Mouse (Mus musculus): ENCODE measurements around the gene Olfr91. TPM values are rescaled to one million over a fixed set of nuclear protein-coding genes. Genes with fewer than 3 reads are reported as not detected.

The Olfr91 gene
- polyA plus RNA-seq, 1 experiment from 2014 or later: not detected

DNA sequence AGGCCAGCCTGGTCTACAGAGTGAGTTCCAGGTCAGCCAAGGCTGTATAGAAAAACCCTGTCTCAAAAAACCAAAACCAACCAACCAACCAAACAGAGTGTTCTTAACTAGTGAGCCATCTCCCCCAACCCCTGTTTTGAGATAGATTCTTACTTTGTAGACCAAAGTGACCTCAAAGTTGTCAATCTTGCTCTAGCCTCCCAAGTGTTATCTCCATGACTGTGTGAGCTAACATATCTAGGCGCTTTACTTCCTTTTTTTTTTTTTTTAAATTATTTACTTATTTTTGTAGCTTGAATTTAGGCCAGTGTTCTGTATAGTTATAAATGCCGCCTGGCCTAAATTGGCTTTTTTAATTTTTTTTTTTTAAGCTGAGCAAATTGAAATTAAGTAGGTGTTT is 32.1 kb downstream of the Olfr91 start:
- ATAC-seq (ENCODE audit: low FRiP score) (no peak), DNase-seq (ENCODE audit: low spot score) (no peak)
- H3K36me3 ChIP-seq (replicated peaks; ENCODE audit: control insufficient read depth, insufficient read depth): peaks cover 100% of the 10 kb centered on the region
- H3K9ac ChIP-seq: no peak overlapping the region
- H3K4me2 ChIP-seq (replicated peaks): no peak overlapping the region
- H3K4me3 ChIP-seq (replicated peaks; ENCODE audit: low read length): no peak overlapping the region
- H3K27ac ChIP-seq: no peak overlapping the region
- H3K27me3 ChIP-seq (ENCODE audit: control insufficient read depth, insufficient read depth, low read length): no peaks in the 10 kb centered on the region
- H3K4me1 ChIP-seq (replicated peaks; ENCODE audit: control insufficient read depth, insufficient read depth, low read length): no peaks in the 10 kb centered on the region
- no peaks in the 10 kb centered on the region for H3K9me3 ChIP-seq (ENCODE audit: control insufficient read depth, low read length)
- WGBS: 96% methylated on average over 2 of the region's 2 CpGs

- 73% methylated on average over 11 of the region's 11 CpGs for WGBS
- no peaks in the 10 kb centered on the region for H3K4me1 ChIP-seq (replicated peaks; ENCODE audit: control insufficient read depth, insufficient read depth, low read length)
- DNase-seq (ENCODE audit: low spot score): no peak
- H3K4me2 ChIP-seq (replicated peaks): no peak overlapping the region
- no peak for ATAC-seq (ENCODE audit: low FRiP score)
- no peaks in the 10 kb centered on the region for H3K27me3 ChIP-seq (ENCODE audit: control insufficient read depth, insufficient read depth, low read length)
- H3K36me3 ChIP-seq (replicated peaks; ENCODE audit: control insufficient read depth, insufficient read depth): peaks cover 100% of the 10 kb centered on the region
- no peak overlapping the region for H3K9ac ChIP-seq
- no peak overlapping the region for H3K4me3 ChIP-seq (replicated peaks; ENCODE audit: low read length)
- H3K9me3 ChIP-seq (ENCODE audit: control insufficient read depth, low read length): no peaks in the 10 kb centered on the region
- no peak overlapping the region for H3K27ac ChIP-seq
Measured at GRCm38 (mm10) chr17:37063686-37064495, 34.2 kb downstream of the Olfr91 start.

GRCm38 (mm10) chr17:37063063-37063462 is 35.0 kb downstream of the Olfr91 start:
- Histone ChIP-seq H3K27ac (no peak overlapping the region), H3K9ac (no peak overlapping the region)

DNA sequence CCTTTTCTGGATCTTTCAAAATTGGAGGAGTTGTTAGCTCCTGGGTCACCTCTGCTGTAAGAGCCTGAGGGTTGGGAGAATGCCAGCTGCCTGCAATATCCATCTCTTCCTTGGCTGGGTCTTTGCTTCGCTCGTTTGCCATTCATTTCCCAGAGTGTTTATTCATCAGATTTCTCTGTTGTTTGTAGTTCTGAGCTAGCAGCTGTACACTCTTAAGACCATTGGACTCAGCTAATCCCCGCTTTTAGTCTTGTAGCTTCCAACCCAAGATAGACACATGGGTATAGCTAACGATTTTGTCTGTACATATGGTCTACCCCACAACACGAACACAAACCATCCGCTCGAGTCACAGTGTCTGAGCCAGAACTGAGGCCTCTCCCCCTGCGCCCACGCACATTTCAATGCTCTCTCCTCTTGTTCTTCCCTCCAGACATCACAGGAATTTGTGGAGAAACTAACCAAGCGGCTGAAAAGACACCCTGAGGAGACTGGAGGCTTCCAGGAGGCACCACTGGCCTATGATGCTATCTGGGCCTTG is 35.9 kb downstream of the Olfr91 start:
- Histone ChIP-seq H3K27me3 (ENCODE audit: control insufficient read depth, insufficient read depth, low read length) (no peaks in the 10 kb centered on the region), H3K27ac (no peak overlapping the region), H3K4me1 (replicated peaks; ENCODE audit: control insufficient read depth, insufficient read depth, low read length) (no peaks in the 10 kb centered on the region), H3K36me3 (replicated peaks; ENCODE audit: control insufficient read depth, insufficient read depth) (peaks cover 99% of the 10 kb centered on the region), H3K4me3 (replicated peaks; ENCODE audit: low read length) (no peak overlapping the region), H3K4me2 (replicated peaks) (no peak overlapping the region), H3K9ac (no peak overlapping the region), H3K9me3 (ENCODE audit: control insufficient read depth, low read length) (no peaks in the 10 kb centered on the region)
- ATAC-seq (ENCODE audit: low FRiP score) (no peak), DNase-seq (ENCODE audit: low spot score) (no peak)
- WGBS: 90% methylated on average over 10 of the region's 10 CpGs

More at GRCm38 (mm10) chr17:37063063-37063462, 35.0 kb downstream of the Olfr91 start:
- Histone ChIP-seq H3K4me3 (replicated peaks; ENCODE audit: low read length) (no peak overlapping the region), H3K4me1 (replicated peaks; ENCODE audit: control insufficient read depth, insufficient read depth, low read length) (no peaks in the 10 kb centered on the region), H3K4me2 (replicated peaks) (no peak overlapping the region), H3K27me3 (ENCODE audit: control insufficient read depth, insufficient read depth, low read length) (no peaks in the 10 kb centered on the region), H3K36me3 (replicated peaks; ENCODE audit: control insufficient read depth, insufficient read depth) (peaks cover 100% of the 10 kb centered on the region), H3K9me3 (ENCODE audit: control insufficient read depth, low read length) (no peaks in the 10 kb centered on the region)
- 72% methylated on average over 10 of the region's 10 CpGs for WGBS
- ATAC-seq (ENCODE audit: low FRiP score): no peak
- no peak for DNase-seq (ENCODE audit: low spot score)

DNA sequence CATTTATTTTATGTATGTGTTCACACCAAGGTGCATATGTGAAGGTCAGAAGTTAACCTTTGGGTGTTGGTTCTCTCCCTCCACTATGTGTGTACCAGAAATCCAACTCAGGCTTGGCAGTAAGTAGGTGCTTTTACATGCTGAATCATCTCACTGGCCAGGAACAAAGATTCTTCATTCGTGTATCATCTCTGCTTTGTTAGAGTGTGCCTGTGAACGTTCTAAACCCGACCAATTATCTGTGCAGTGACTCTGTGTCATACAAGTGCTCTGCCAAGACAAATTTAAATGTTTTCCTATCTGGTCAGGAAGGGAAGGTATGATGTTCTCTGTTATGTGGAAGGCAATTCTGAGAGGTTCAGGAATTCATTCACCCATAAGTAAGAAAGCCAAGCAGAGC is 36.6 kb downstream of the Olfr91 start:
- H3K27ac ChIP-seq: no peak overlapping the region
- H3K4me1 ChIP-seq (replicated peaks; ENCODE audit: control insufficient read depth, insufficient read depth, low read length): 0 out of 2 replicates have a peak, but pooled peaks cover 4% of the 10 kb centered on the region
- no peak overlapping the region for H3K4me3 ChIP-seq (replicated peaks; ENCODE audit: low read length)
- no peaks in the 10 kb centered on the region for H3K27me3 ChIP-seq (ENCODE audit: control insufficient read depth, insufficient read depth, low read length)
- H3K36me3 ChIP-seq (replicated peaks; ENCODE audit: control insufficient read depth, insufficient read depth): peaks cover 99% of the 10 kb centered on the region
- 66% methylated on average over 3 of the region's 3 CpGs for WGBS
- H3K4me2 ChIP-seq (replicated peaks): no peak overlapping the region
- ATAC-seq (ENCODE audit: low FRiP score): no peak
- no peak for DNase-seq (ENCODE audit: low spot score)
- H3K9me3 ChIP-seq (ENCODE audit: control insufficient read depth, low read length): no peaks in the 10 kb centered on the region
- H3K9ac ChIP-seq: no peak overlapping the region

DNA sequence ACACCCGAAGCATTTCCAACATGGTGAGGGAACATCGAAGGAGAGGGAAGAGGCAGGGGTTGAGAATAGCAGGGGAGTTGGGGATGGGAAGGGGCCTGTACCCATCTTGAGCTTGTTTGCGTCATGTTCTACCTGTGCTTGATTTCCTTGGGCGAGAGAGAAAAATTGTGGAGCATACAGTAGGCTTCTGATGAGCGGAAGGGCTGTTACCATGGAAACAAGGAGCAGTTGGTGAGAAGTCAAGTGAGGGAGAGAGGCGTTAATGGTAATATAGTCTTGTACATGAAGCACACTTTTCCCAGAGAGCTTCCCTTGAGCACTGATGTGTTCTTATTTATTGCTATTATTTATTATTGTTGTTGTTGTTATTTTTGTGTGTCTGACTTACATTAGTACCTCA is 41.1 kb downstream of the Olfr91 start:
- Histone ChIP-seq H3K9me3 (ENCODE audit: control insufficient read depth, low read length) (no peaks in the 10 kb centered on the region), H3K9ac (no peak overlapping the region), H3K27ac (no peak overlapping the region), H3K4me2 (replicated peaks) (no peak overlapping the region), H3K36me3 (replicated peaks; ENCODE audit: control insufficient read depth, insufficient read depth) (peaks cover 88% of the 10 kb centered on the region), H3K27me3 (ENCODE audit: control insufficient read depth, insufficient read depth, low read length) (no peaks in the 10 kb centered on the region), H3K4me3 (replicated peaks; ENCODE audit: low read length) (no peak overlapping the region), H3K4me1 (replicated peaks; ENCODE audit: control insufficient read depth, insufficient read depth, low read length) (peaks cover 11% of the 10 kb centered on the region)
- ATAC-seq (ENCODE audit: low FRiP score) (no peak), DNase-seq (ENCODE audit: low spot score) (no peak)
- WGBS: 66% methylated on average over 6 of the region's 6 CpGs

DNA sequence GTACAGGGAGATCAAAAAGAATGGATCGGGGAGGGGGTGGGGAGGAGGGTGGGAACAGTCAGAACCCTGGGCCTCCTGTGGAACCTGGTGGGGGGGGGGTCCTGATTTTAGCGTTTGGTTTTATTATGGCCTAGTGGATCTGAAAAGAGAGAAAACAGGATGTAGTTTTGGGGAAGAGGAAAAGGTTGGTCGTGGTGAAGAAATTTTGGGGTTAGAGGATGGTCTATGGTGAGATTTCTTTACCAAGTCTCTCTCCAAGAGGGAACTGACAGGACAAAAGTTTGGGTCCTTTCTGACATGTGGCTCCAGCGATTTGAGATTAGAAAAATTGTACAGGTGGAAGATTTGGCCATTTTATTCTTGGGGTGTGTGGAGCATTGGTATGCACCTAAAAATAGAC is 46.3 kb downstream of the Olfr91 start:
- WGBS: 57% methylated on average over 4 of the region's 4 CpGs
- no peak for ATAC-seq (ENCODE audit: low FRiP score)
- Histone ChIP-seq H3K4me3 (replicated peaks; ENCODE audit: low read length) (peak overlapping the region; percentile 96), H3K27me3 (ENCODE audit: control insufficient read depth, insufficient read depth, low read length) (no peaks in the 10 kb centered on the region), H3K4me2 (replicated peaks) (peak overlapping the region; percentile 89), H3K27ac (no peak overlapping the region), H3K4me1 (replicated peaks; ENCODE audit: control insufficient read depth, insufficient read depth, low read length) (peaks cover 49% of the 10 kb centered on the region), H3K9ac (peak overlapping the region; percentile 87), H3K9me3 (ENCODE audit: control insufficient read depth, low read length) (no peaks in the 10 kb centered on the region), H3K36me3 (replicated peaks; ENCODE audit: control insufficient read depth, insufficient read depth) (peaks cover 37% of the 10 kb centered on the region)
- DNase-seq (ENCODE audit: low spot score): no peak

GRCm38 (mm10) chr17:37050876-37051275 is 47.2 kb downstream of the Olfr91 start:
- under 1% methylated on average over 27 of the region's 27 CpGs for WGBS
- Histone ChIP-seq H3K36me3 (replicated peaks; ENCODE audit: control insufficient read depth, insufficient read depth) (peaks cover 28% of the 10 kb centered on the region), H3K27me3 (ENCODE audit: control insufficient read depth, insufficient read depth, low read length) (no peaks in the 10 kb centered on the region), H3K9ac (peak overlapping the region; percentile 87), H3K4me2 (replicated peaks) (peak overlapping the region; percentile 89), H3K9me3 (ENCODE audit: control insufficient read depth, low read length) (no peaks in the 10 kb centered on the region), H3K4me3 (replicated peaks; ENCODE audit: low read length) (peak overlapping the region; percentile 96), H3K4me1 (replicated peaks; ENCODE audit: control insufficient read depth, insufficient read depth, low read length) (peaks cover 48% of the 10 kb centered on the region), H3K27ac (peak overlapping the region; percentile 85)
- peak; percentile 9 for ATAC-seq (ENCODE audit: low FRiP score)
- no peak for DNase-seq (ENCODE audit: low spot score)

GRCm38 (mm10) chr17:37050399-37050798 is 47.7 kb downstream of the Olfr91 start:
- Histone ChIP-seq H3K4me1 (replicated peaks; ENCODE audit: control insufficient read depth, insufficient read depth, low read length) (peaks cover 48% of the 10 kb centered on the region), H3K9ac (peak overlapping the region; percentile 87), H3K4me3 (replicated peaks; ENCODE audit: low read length) (peak overlapping the region; percentile 96), H3K36me3 (replicated peaks; ENCODE audit: control insufficient read depth, insufficient read depth) (peaks cover 24% of the 10 kb centered on the region), H3K27me3 (ENCODE audit: control insufficient read depth, insufficient read depth, low read length) (no peaks in the 10 kb centered on the region), H3K9me3 (ENCODE audit: control insufficient read depth, low read length) (no peaks in the 10 kb centered on the region), H3K4me2 (replicated peaks) (peak overlapping the region; percentile 89), H3K27ac (peak overlapping the region; percentile 85)
- WGBS: 0% methylated on average over 22 of the region's 22 CpGs
- peak; percentile 67 for ATAC-seq (ENCODE audit: low FRiP score)
- peak; percentile 89 for DNase-seq (ENCODE audit: low spot score)

All from hindbrain, embryonic 14.5 days (tissue).